Mouse (Mus musculus): ENCODE data around the gene Tmem89. TPM values are rescaled to one million over a fixed set of nuclear protein-coding genes. Genes with fewer than 3 reads are reported as not detected.

Gene Tmem89
- total RNA-seq, 2 experiments from 2014 or later: 0.52 to 0.67 TPM

GRCm38 (mm10) chr9:108953081-108953636 lies 38.7 kb downstream of the Tmem89 start, which contains the start of gene Col7a1:
Gene Col7a1, plus strand, starts transcription at chr9:108953586.
- TF ChIP-seq CTCF (conservative IDR thresholded peaks at IDR 0.05): no peak
- Histone ChIP-seq H3K4me3 (no peak within 1 kb of the TSS), H3K27ac (no peak within 1 kb of the TSS)
- DNase-seq (ENCODE audit: low spot score in 2 of 2): no peak

- H3K4me3 ChIP-seq: no peak overlapping the region
- DNase-seq (ENCODE audit: low spot score in 2 of 2): no peak
- no peak overlapping the region for H3K27ac ChIP-seq
- no peak for TF ChIP-seq CTCF (conservative IDR thresholded peaks at IDR 0.05)
These were observed 40.8 kb downstream of the Tmem89 start for GRCm38 (mm10) chr9:108955241-108955640.

GRCm38 (mm10) chr9:108955846-108956245 lies 41.4 kb downstream of the Tmem89 start:
- H3K4me3 ChIP-seq: no peak overlapping the region
- no peak for TF ChIP-seq CTCF (conservative IDR thresholded peaks at IDR 0.05)
- no peak for DNase-seq (ENCODE audit: low spot score in 2 of 2)
- no peak overlapping the region for H3K27ac ChIP-seq

GRCm38 (mm10) chr9:108963577-108963976 lies 49.2 kb downstream of the Tmem89 start:
- H3K4me3 ChIP-seq: no peak overlapping the region
- TF ChIP-seq CTCF (conservative IDR thresholded peaks at IDR 0.05): no peak

GRCm38 (mm10) chr9:108964338-108964737 lies 49.9 kb downstream of the Tmem89 start:
- H3K27ac ChIP-seq: no peak overlapping the region

More at GRCm38 (mm10) chr9:108963577-108963976, 49.2 kb downstream of the Tmem89 start:
- H3K27ac ChIP-seq: no peak overlapping the region
- DNase-seq (ENCODE audit: low spot score in 2 of 2): no peak

More at GRCm38 (mm10) chr9:108964338-108964737, 49.9 kb downstream of the Tmem89 start:
- no peak for DNase-seq (ENCODE audit: low spot score in 2 of 2)
- H3K4me3 ChIP-seq: no peak overlapping the region
- no peak for TF ChIP-seq CTCF (conservative IDR thresholded peaks at IDR 0.05)

Other genes starting within 250 kb of the Tmem89 start
- gene Prkar2a, start 225.3 kb upstream of the Tmem89 start, total RNA-seq (2021): 10 to 100 TPM; 43.4 to 45.5 TPM
- 100 to 1,000 TPM; 249 to 251 TPM for gene Ip6k2, start 130.8 kb upstream of the Tmem89 start, total RNA-seq (2021)
- gene Nckipsd, start 106.3 kb upstream of the Tmem89 start, total RNA-seq (2021): 10 to 100 TPM; 68.8 to 71.3 TPM
- gene Celsr3, start 88.3 kb upstream of the Tmem89 start, total RNA-seq (2021): 10 to 100 TPM; 66.4 to 79.6 TPM
- gene Slc26a6, start 61.3 kb upstream of the Tmem89 start, total RNA-seq (2021): 10 to 100 TPM; 16.6 to 22.3 TPM
- 100 to 1,000 TPM; 337 to 364 TPM for gene Uqcrc1, start 22.0 kb downstream of the Tmem89 start, total RNA-seq (2021)
- gene Col7a1, start 39.0 kb downstream of the Tmem89 start, total RNA-seq (2021): 1 to 10 TPM; 3.8 to 4.6 TPM
- gene Ucn2, start 71.4 kb downstream of the Tmem89 start, total RNA-seq (2021): not detected
- gene Pfkfb4, start 77.2 kb downstream of the Tmem89 start, total RNA-seq (2021): 10 to 100 TPM; 10.9 to 11.8 TPM
- 10 to 100 TPM; 56.5 to 58.4 TPM for gene Shisa5, start 123.9 kb downstream of the Tmem89 start, total RNA-seq (2021)
- 10 to 100 TPM; 12.9 to 15.4 TPM for gene Trex1, start 145.1 kb downstream of the Tmem89 start, total RNA-seq (2021)
- 10 to 100 TPM; 25.0 to 31.9 TPM for gene Atrip, start 159.5 kb downstream of the Tmem89 start, total RNA-seq (2021)
- 1 to 10 TPM; 7.6 to 8.1 TPM for gene Ccdc51, start 167.9 kb downstream of the Tmem89 start, total RNA-seq (2021)
- 100 to 1,000 TPM; 295 to 309 TPM for gene Tma7, start 168.0 kb downstream of the Tmem89 start, total RNA-seq (2021)
- gene Plxnb1, start 180.8 kb downstream of the Tmem89 start, total RNA-seq (2021): 10 to 100 TPM; 84.4 to 92.7 TPM
- not detected for gene Fbxw21, start 247.4 kb downstream of the Tmem89 start, total RNA-seq (2021)